Mouse (Mus musculus) thymus, postnatal 36 days (tissue): ENCODE measurements around the gene Ap1s3.
"Not testable (repeated sequence)": the region's sequence is repeated elsewhere in the genome, so short reads cannot be mapped to it uniquely, and the experiment has no call there.

Experiments used
- DNase-seq, 2 experiments: peaks; one replicate each; pipeline ENCODE4 v3.0.0; 2022; ENCODE audit warnings: mixed read lengths in 2 of 2

Ap1s3 gene

GRCm38 (mm10) chr1:79664911-79665310, 6.9 kb downstream of the Ap1s3 start:
- DNase-seq = no peak

- DNase-seq = no peak
Observed at GRCm38 (mm10) chr1:79659598-79659997, 12.2 kb downstream of the Ap1s3 start.

GRCm38 (mm10) chr1:79657411-79657810, 14.4 kb downstream of the Ap1s3 start:
- DNase-seq = no peak

- no peak for DNase-seq
Observed at GRCm38 (mm10) chr1:79655819-79656555, 15.8 kb downstream of the Ap1s3 start.

- no peak for DNase-seq
Observed at GRCm38 (mm10) chr1:79654948-79655347, 16.8 kb downstream of the Ap1s3 start.

GRCm38 (mm10) chr1:79643411-79644110, 28.2 kb downstream of the Ap1s3 start:
- peak in 1 of 2 experiments; percentile 4 for DNase-seq

GRCm38 (mm10) chr1:79642680-79643079, 29.1 kb downstream of the Ap1s3 start:
- DNase-seq = no peak

GRCm38 (mm10) chr1:79641355-79641754, 30.4 kb downstream of the Ap1s3 start:
- no peak for DNase-seq

GRCm38 (mm10) chr1:79640151-79640550, 31.6 kb downstream of the Ap1s3 start:
- no peak for DNase-seq

- no peak for DNase-seq
Observed at GRCm38 (mm10) chr1:79639683-79640082, 32.1 kb downstream of the Ap1s3 start.

- DNase-seq = no peak
Observed at GRCm38 (mm10) chr1:79639107-79639506, 32.7 kb downstream of the Ap1s3 start.

- no peak for DNase-seq
Observed at GRCm38 (mm10) chr1:79637768-79638167, 34.0 kb downstream of the Ap1s3 start.

GRCm38 (mm10) chr1:79631521-79631920, 40.3 kb downstream of the Ap1s3 start:
- no peak for DNase-seq

GRCm38 (mm10) chr1:79629726-79630125, 42.0 kb downstream of the Ap1s3 start:
- DNase-seq = no peak

- DNase-seq = peak; percentile 10 to 25
Observed at GRCm38 (mm10) chr1:79626140-79626539, 45.6 kb downstream of the Ap1s3 start.

GRCm38 (mm10) chr1:79619434-79619833, 52.3 kb downstream of the Ap1s3 start:
- DNase-seq = no peak

GRCm38 (mm10) chr1:79616492-79616891, 55.3 kb downstream of the Ap1s3 start:
- DNase-seq = no peak

GRCm38 (mm10) chr1:79614456-79614855, 57.3 kb downstream of the Ap1s3 start:
- DNase-seq = no peak

- DNase-seq = not testable (repeated sequence)
Observed at GRCm38 (mm10) chr1:79611271-79611670, 60.5 kb downstream of the Ap1s3 start.

GRCm38 (mm10) chr1:79608856-79609255, 62.9 kb downstream of the Ap1s3 start:
- not testable (repeated sequence) for DNase-seq

- no peak for DNase-seq
Observed at GRCm38 (mm10) chr1:79602500-79602899, 69.3 kb downstream of the Ap1s3 start.

- DNase-seq = no peak
Observed at GRCm38 (mm10) chr1:79598385-79599178, 73.2 kb downstream of the Ap1s3 start.

GRCm38 (mm10) chr1:79592721-79593277, 79.0 kb downstream of the Ap1s3 start:
- DNase-seq = no peak
